Mouse (Mus musculus) hindbrain, embryonic 10.5 days (tissue): ENCODE measurements around the gene Mthfd2l. TPM values are rescaled to one million over a fixed set of nuclear protein-coding genes. Genes with fewer than 3 reads are reported as not detected.

Source experiments
- DNase-seq: peaks from one replicate; pipeline ENCODE4 v3.0.0-alpha.2; 2017; ENCODE audit warnings: low spot score
- H3K27ac ChIP-seq: fragments of 300-500 bp; sonication (generic); 2 replicates; pipeline ENCODE4 v1.5.1; 2016; ENCODE audit warnings: mild to moderate bottlenecking, moderate library complexity
- H3K27me3 ChIP-seq: fragments of 300-500 bp; sonication (generic); 2 replicates; pipeline ENCODE4 v1.6.1; 2016; ENCODE audit warnings: mild to moderate bottlenecking; ENCODE audit not compliant: poor library complexity, insufficient read depth, severe bottlenecking
- H3K36me3 ChIP-seq: fragments of 300-500 bp; sonication (generic); 2 replicates; pipeline ENCODE4 v1.6.1; 2016; ENCODE audit warnings: mild to moderate bottlenecking, moderate library complexity
- H3K4me1 ChIP-seq: fragments of 300-500 bp; sonication (generic); replicated peaks from 2 replicates; pipeline ENCODE4 v1.6.1; 2016; ENCODE audit warnings: mild to moderate bottlenecking
- H3K4me3 ChIP-seq: fragments of 300-500 bp; sonication (generic); 2 replicates; pipeline ENCODE4 v1.5.1; 2016; ENCODE audit warnings: mild to moderate bottlenecking, moderate library complexity
- H3K9me3 ChIP-seq: fragments of 300-500 bp; sonication (generic); 2 replicates; pipeline ENCODE4 v1.6.1; 2016; ENCODE audit warnings: mild to moderate bottlenecking, moderate library complexity
- WGBS: fragments of 180-500 bp; shearing (Covaris S2); methylation state at CpG from one replicate; pipeline ENCODE4 v1.1.7; 2016; 5-methylcytosine and 5-hydroxymethylcytosine counted together
- polyA plus RNA-seq: library from polyadenylated mRNA; unstranded; fragments of >200 nt; fragmentation: Nextera tagmentation; extraction: Ambion mirVana; gene quantifications from 2 replicates; pipeline ENCODE4 v1.2.1, GENCODE M21; 2016

Gene Mthfd2l
- polyA plus RNA-seq = 58.6 and 71.3 TPM in 2 replicates

- Histone ChIP-seq H3K9me3 (no peaks in the 10 kb centered on the region), H3K4me1 (peaks cover 11% of the 10 kb centered on the region), H3K36me3 (peaks cover 29% of the 10 kb centered on the region), H3K27ac (peak within 1 kb of the TSS; percentile 99), H3K4me3 (peak within 1 kb of the TSS; percentile 71), H3K27me3 (no peaks in the 10 kb centered on the region)
- under 1% methylated on average over 79 of the region's 79 CpGs for WGBS
- DNase-seq = peak; percentile 91
These were observed at the start of gene Mthfd2l for GRCm38 (mm10) chr5:90930971-90931851. Gene Mthfd2l (plus strand): TSS chr5:90931117.

- no peak overlapping the region for H3K27ac ChIP-seq
- H3K27me3 ChIP-seq = no peaks in the 10 kb centered on the region
- H3K4me1 ChIP-seq = no peaks in the 10 kb centered on the region
- 0 out of 2 replicates have a peak, but pooled peaks cover 4% of the 10 kb centered on the region for H3K9me3 ChIP-seq
- 96% methylated on average over 5 of the region's 5 CpGs for WGBS
- DNase-seq = no peak
- H3K4me3 ChIP-seq = no peak overlapping the region
- no peaks in the 10 kb centered on the region for H3K36me3 ChIP-seq
These were observed 49.2 kb upstream of the Mthfd2l start for GRCm38 (mm10) chr5:90881682-90882081.

- no peak overlapping the region for H3K4me3 ChIP-seq
- DNase-seq = no peak
- H3K36me3 ChIP-seq = no peaks in the 10 kb centered on the region
- 0 out of 2 replicates have a peak, but pooled peaks cover 4% of the 10 kb centered on the region for H3K9me3 ChIP-seq
- 83% methylated on average over 5 of the region's 5 CpGs for WGBS
- no peaks in the 10 kb centered on the region for H3K4me1 ChIP-seq
- no peak overlapping the region for H3K27ac ChIP-seq
- H3K27me3 ChIP-seq = no peaks in the 10 kb centered on the region
These were observed 48.8 kb upstream of the Mthfd2l start for GRCm38 (mm10) chr5:90882146-90882545.

GRCm38 (mm10) chr5:90884628-90885242 lies 46.2 kb upstream of the Mthfd2l start:
- WGBS = 75% methylated on average over 2 of the region's 2 CpGs
- DNase-seq = no peak
- H3K9me3 ChIP-seq = 0 out of 2 replicates have a peak, but pooled peaks cover 4% of the 10 kb centered on the region
- no peaks in the 10 kb centered on the region for H3K4me1 ChIP-seq
- H3K27me3 ChIP-seq = 0 out of 2 replicates have a peak, but pooled peaks cover 3% of the 10 kb centered on the region
- no peaks in the 10 kb centered on the region for H3K36me3 ChIP-seq
- H3K27ac ChIP-seq = no peak overlapping the region
- H3K4me3 ChIP-seq = no peak overlapping the region

GRCm38 (mm10) chr5:90888661-90889060 lies 42.3 kb upstream of the Mthfd2l start:
- no peak overlapping the region for H3K27ac ChIP-seq
- WGBS = 80% methylated on average over 5 of the region's 5 CpGs
- no peaks in the 10 kb centered on the region for H3K9me3 ChIP-seq

GRCm38 (mm10) chr5:90890519-90891463 lies 40.1 kb upstream of the Mthfd2l start, which contains the start of gene Cxcl1:
Gene Cxcl1 (plus strand): TSS chr5:90891241.
- 9% methylated on average over 30 of the region's 30 CpGs for WGBS
- Histone ChIP-seq H3K9me3 (no peaks in the 10 kb centered on the region), H3K4me1 (peaks cover 11% of the 10 kb centered on the region; the same call in 1 of the 2 replicates), H3K27ac (peak within 1 kb of the TSS; percentile 72), H3K27me3 (peaks cover 9% of the 10 kb centered on the region; the same call in 1 of the 2 replicates), H3K36me3 (no peaks in the 10 kb centered on the region), H3K4me3 (peak within 1 kb of the TSS; percentile 60)
- peak; percentile 49 for DNase-seq

More at GRCm38 (mm10) chr5:90888661-90889060, 42.3 kb upstream of the Mthfd2l start:
- DNase-seq = no peak
- Histone ChIP-seq H3K4me1 (peaks cover 11% of the 10 kb centered on the region; the same call in 1 of the 2 replicates), H3K36me3 (no peaks in the 10 kb centered on the region), H3K4me3 (no peak overlapping the region), H3K27me3 (peaks cover 9% of the 10 kb centered on the region; the same call in 1 of the 2 replicates)

GRCm38 (mm10) chr5:90891464-90891813 lies 39.5 kb upstream of the Mthfd2l start:
- Histone ChIP-seq H3K4me1 (peaks cover 11% of the 10 kb centered on the region; the same call in 1 of the 2 replicates), H3K36me3 (no peaks in the 10 kb centered on the region), H3K4me3 (peak overlapping the region; percentile 60), H3K27me3 (peaks cover 9% of the 10 kb centered on the region; the same call in 1 of the 2 replicates), H3K9me3 (no peaks in the 10 kb centered on the region), H3K27ac (peak overlapping the region; percentile 72; the same call in 1 of the 2 replicates)
- 26% methylated on average over 10 of the region's 10 CpGs for WGBS
- no peak for DNase-seq

- no peak for DNase-seq
- Histone ChIP-seq H3K4me3 (no peak overlapping the region), H3K9me3 (no peaks in the 10 kb centered on the region), H3K4me1 (peaks cover 11% of the 10 kb centered on the region; the same call in 1 of the 2 replicates), H3K36me3 (no peaks in the 10 kb centered on the region), H3K27me3 (peaks cover 9% of the 10 kb centered on the region; the same call in 1 of the 2 replicates), H3K27ac (no peak overlapping the region)
- 79% methylated on average over 8 of the region's 8 CpGs for WGBS
These were observed 36.7 kb upstream of the Mthfd2l start for GRCm38 (mm10) chr5:90894231-90894630.

GRCm38 (mm10) chr5:90897429-90897828 lies 33.5 kb upstream of the Mthfd2l start:
- Histone ChIP-seq H3K27ac (no peak overlapping the region), H3K4me3 (no peak overlapping the region), H3K27me3 (no peaks in the 10 kb centered on the region), H3K4me1 (no peaks in the 10 kb centered on the region), H3K36me3 (no peaks in the 10 kb centered on the region), H3K9me3 (no peaks in the 10 kb centered on the region)
- 79% methylated on average over 3 of the region's 3 CpGs for WGBS
- DNase-seq = no peak

- 80% methylated on average over 5 of the region's 5 CpGs for WGBS
- H3K4me3 ChIP-seq = no peak overlapping the region
- H3K4me1 ChIP-seq = peaks cover 12% of the 10 kb centered on the region
- H3K27ac ChIP-seq = no peak overlapping the region
- H3K27me3 ChIP-seq = peaks cover 11% of the 10 kb centered on the region
- H3K36me3 ChIP-seq = no peaks in the 10 kb centered on the region
- DNase-seq = no peak
- no peaks in the 10 kb centered on the region for H3K9me3 ChIP-seq
These were observed 31.6 kb upstream of the Mthfd2l start for GRCm38 (mm10) chr5:90899308-90899707.

- Histone ChIP-seq H3K36me3 (no peaks in the 10 kb centered on the region), H3K27ac (no peak overlapping the region), H3K4me1 (peaks cover 12% of the 10 kb centered on the region), H3K4me3 (no peak overlapping the region), H3K27me3 (peaks cover 19% of the 10 kb centered on the region), H3K9me3 (no peaks in the 10 kb centered on the region)
- DNase-seq = no peak
- 72% methylated on average over 7 of the region's 7 CpGs for WGBS
These were observed 30.8 kb upstream of the Mthfd2l start for GRCm38 (mm10) chr5:90900147-90900546.

- WGBS = 77% methylated on average over 7 of the region's 7 CpGs
- no peaks in the 10 kb centered on the region for H3K9me3 ChIP-seq
- H3K4me3 ChIP-seq = no peak overlapping the region
- DNase-seq = no peak
- no peaks in the 10 kb centered on the region for H3K36me3 ChIP-seq
- H3K4me1 ChIP-seq = peaks cover 12% of the 10 kb centered on the region
- H3K27ac ChIP-seq = no peak overlapping the region
- peaks cover 19% of the 10 kb centered on the region for H3K27me3 ChIP-seq
These were observed 30.2 kb upstream of the Mthfd2l start for GRCm38 (mm10) chr5:90900688-90901087.
